Mouse (Mus musculus) liver, postnatal 0 days (tissue): ENCODE data around the gene Clcnkb. TPM values are rescaled to one million over a fixed set of nuclear protein-coding genes. Genes with fewer than 3 reads are reported as not detected.

ENCODE experiments used
- ATAC-seq: fragments of 200-750 bp; cut with Nextera tagmentation; 2 replicates; pipeline ENCODE4 v1.8.0; 2017; ENCODE audit warnings: mild to moderate bottlenecking, moderate library complexity
- DNase-seq: peaks from one replicate; pipeline ENCODE4 v3.0.0-alpha.2; 2016
- H3K27ac ChIP-seq: fragments of 300-500 bp; sonication (generic); 2 replicates; pipeline ENCODE4 v1.5.1; 2014; ENCODE audit warnings: antibody characterized with exemption, moderate library complexity, mild to moderate bottlenecking, low read depth
- H3K27me3 ChIP-seq: fragments of 300-500 bp; sonication (generic); 2 replicates; pipeline ENCODE4 v1.6.1; 2014; ENCODE audit warnings: low read length, control low read depth, mixed read lengths; ENCODE audit not compliant: insufficient read depth
- H3K36me3 ChIP-seq: fragments of 300-500 bp; sonication (generic); replicated peaks from 2 replicates; pipeline ENCODE4 v1.6.1; 2014; ENCODE audit warnings: mild to moderate bottlenecking, control low read depth, low read length, moderate library complexity, mixed read lengths; ENCODE audit not compliant: insufficient read depth
- H3K4me1 ChIP-seq: fragments of 300-500 bp; sonication (generic); 2 replicates; pipeline ENCODE4 v1.6.1; 2014; ENCODE audit warnings: antibody characterized with exemption, mild to moderate bottlenecking, control low read depth; ENCODE audit not compliant: insufficient read depth
- H3K4me2 ChIP-seq: fragments of 300-500 bp; sonication (generic); 2 replicates; pipeline ENCODE4 v1.6.1; 2014; ENCODE audit warnings: low read depth, mild to moderate bottlenecking, low read length, moderate library complexity, mixed read lengths
- H3K4me3 ChIP-seq: fragments of 300-500 bp; sonication (generic); 2 replicates; pipeline ENCODE4 v1.5.1; 2014; ENCODE audit warnings: low read depth, low read length
- H3K9ac ChIP-seq: fragments of 300-500 bp; sonication (generic); replicated peaks from 2 replicates; pipeline ENCODE4 v1.6.1; 2014; ENCODE audit warnings: mild to moderate bottlenecking, moderate library complexity
- H3K9me3 ChIP-seq: fragments of 300-500 bp; sonication (generic); 2 replicates; pipeline ENCODE4 v1.6.1; 2016; ENCODE audit warnings: mild to moderate bottlenecking, control low read depth, low read length, mixed read lengths
- CTCF ChIP-seq: sonication (generic); IDR thresholded peaks from 2 replicates; pipeline ENCODE4 v1.5.1; 2016; ENCODE audit warnings: antibody characterized with exemption, low read depth
- EP300 ChIP-seq: IDR thresholded peaks from 2 replicates; pipeline ENCODE4 v1.6.1; 2016; ENCODE audit warnings: antibody characterized with exemption, low read depth, mild to moderate bottlenecking
- WGBS: fragments of 180-500 bp; shearing (Covaris S2); extraction: QIAGEN DNeasy Blood & Tissue Kit; methylation state at CpG from one replicate; pipeline ENCODE4 v1.1.7; 2014; ENCODE audit not compliant: insufficient replicate concordance; 5-methylcytosine and 5-hydroxymethylcytosine counted together
- polyA plus RNA-seq: library from polyadenylated mRNA; unstranded; fragments of >200 nt; fragmentation: Nextera tagmentation; extraction: Ambion mirVana; gene quantifications from 2 replicates; pipeline ENCODE4 v1.2.1, GENCODE M21; 2015

Clcnkb gene
- polyA plus RNA-seq, 1 experiment from 2014 or later, result not detected

- no peaks in the 10 kb centered on the region for H3K4me1 ChIP-seq
- DNase-seq, result no peak
- H3K9me3 ChIP-seq, result no peaks in the 10 kb centered on the region
- H3K9ac ChIP-seq, result no peak overlapping the region
- no peak for ATAC-seq
- no peak overlapping the region for H3K27ac ChIP-seq
- 81% methylated on average over 3 of the region's 3 CpGs for WGBS
- no peak overlapping the region for H3K4me2 ChIP-seq
- TF ChIP-seq EP300 (no peak), CTCF (no peak)
- H3K36me3 ChIP-seq, result peaks cover 5% of the 10 kb centered on the region
- no peaks in the 10 kb centered on the region for H3K27me3 ChIP-seq
- no peak overlapping the region for H3K4me3 ChIP-seq
These were observed 43.1 kb upstream of the Clcnkb start for GRCm38 (mm10) chr4:141458888-141459287.

- 58% methylated on average over 7 of the region's 7 CpGs for WGBS
- TF ChIP-seq CTCF (no peak), EP300 (no peak)
- H3K36me3 ChIP-seq, result 0 out of 2 replicates have a peak, but pooled peaks cover under 1% of the 10 kb centered on the region
- no peaks in the 10 kb centered on the region for H3K4me1 ChIP-seq
- H3K4me3 ChIP-seq, result no peak overlapping the region
- H3K9ac ChIP-seq, result no peak overlapping the region
- DNase-seq (no peak), ATAC-seq (no peak)
- H3K27me3 ChIP-seq, result no peaks in the 10 kb centered on the region
- H3K27ac ChIP-seq, result no peak overlapping the region
- H3K4me2 ChIP-seq, result no peak overlapping the region
- H3K9me3 ChIP-seq, result no peaks in the 10 kb centered on the region
These were observed 42.4 kb upstream of the Clcnkb start for GRCm38 (mm10) chr4:141458236-141458635.

DNA sequence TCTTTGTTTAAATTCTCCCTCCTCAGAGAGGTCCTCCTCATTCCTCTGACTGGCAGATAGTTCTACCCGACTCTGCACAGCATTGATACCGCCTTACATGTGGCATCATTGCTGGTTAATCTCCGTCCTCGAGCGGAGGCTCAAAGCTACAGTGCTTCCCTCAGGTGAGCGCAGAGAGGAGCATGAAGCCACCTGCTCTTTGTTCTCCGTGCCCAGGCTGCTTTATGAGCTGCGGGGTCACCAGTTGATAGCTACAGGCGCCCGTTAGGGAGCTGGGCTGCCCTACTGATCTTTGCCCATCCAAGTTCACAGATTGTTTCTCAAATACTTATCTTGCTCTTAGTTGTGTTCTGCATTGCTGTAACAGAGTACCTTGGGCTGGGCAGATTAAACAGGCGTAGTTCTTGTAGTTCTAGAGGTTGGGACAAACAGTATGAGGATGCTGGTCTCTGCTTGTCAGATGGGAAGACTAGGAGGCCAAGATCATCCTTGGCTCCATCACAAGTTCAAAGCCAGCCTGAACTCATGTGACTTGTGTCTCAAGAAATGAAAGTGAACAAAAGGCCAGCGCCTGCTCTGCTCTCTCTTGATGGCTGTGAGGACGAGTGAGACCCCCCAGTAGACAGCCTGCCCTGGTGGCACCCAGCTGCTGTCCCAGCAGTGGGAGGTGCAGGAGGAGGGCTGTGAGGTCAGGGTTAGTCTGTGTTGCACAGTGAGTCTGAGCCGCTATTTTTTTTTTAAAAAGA is 40.6 kb upstream of the Clcnkb start:
- DNase-seq (no peak), ATAC-seq (no peak)
- H3K4me2 ChIP-seq, result no peak overlapping the region
- H3K36me3 ChIP-seq, result peaks cover 12% of the 10 kb centered on the region; the same call in 1 of the 2 replicates
- no peaks in the 10 kb centered on the region for H3K9me3 ChIP-seq
- no peak overlapping the region for H3K9ac ChIP-seq
- no peak overlapping the region for H3K27ac ChIP-seq
- no peak overlapping the region for H3K4me3 ChIP-seq
- no peak for TF ChIP-seq EP300
- no peak for TF ChIP-seq CTCF
- no peaks in the 10 kb centered on the region for H3K27me3 ChIP-seq
- 85% methylated on average over 14 of the region's 14 CpGs for WGBS
- H3K4me1 ChIP-seq, result no peaks in the 10 kb centered on the region

DNA sequence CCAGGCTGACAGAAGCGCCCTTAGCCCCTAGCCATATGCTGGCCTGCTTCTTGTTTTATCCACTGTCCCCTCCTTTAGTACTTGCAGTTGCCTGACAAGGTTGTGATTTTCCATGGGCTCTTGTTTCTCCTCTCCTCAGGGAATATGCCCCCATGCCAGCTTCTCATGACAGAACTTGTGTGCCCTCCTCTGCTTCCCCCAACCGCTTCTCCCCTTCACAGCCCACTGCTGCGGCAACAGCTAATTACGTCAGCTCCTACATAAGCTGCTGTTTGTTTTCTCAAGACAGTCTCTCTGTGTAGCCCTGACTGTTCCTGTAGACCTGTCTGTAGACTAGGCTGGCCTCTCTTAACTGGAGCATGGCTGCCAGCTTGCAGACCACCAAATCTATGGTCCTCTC is 39.7 kb upstream of the Clcnkb start:
- Histone ChIP-seq H3K36me3 (peaks cover 12% of the 10 kb centered on the region; the same call in 1 of the 2 replicates), H3K27ac (no peak overlapping the region), H3K4me1 (no peaks in the 10 kb centered on the region), H3K9me3 (no peaks in the 10 kb centered on the region), H3K27me3 (no peaks in the 10 kb centered on the region), H3K4me3 (no peak overlapping the region), H3K9ac (no peak overlapping the region), H3K4me2 (no peak overlapping the region)
- no peak for TF ChIP-seq EP300
- TF ChIP-seq CTCF, result no peak
- 81% methylated on average over 4 of the region's 4 CpGs for WGBS
- no peak for ATAC-seq
- DNase-seq, result no peak

- Histone ChIP-seq H3K27me3 (no peaks in the 10 kb centered on the region), H3K36me3 (peaks cover 12% of the 10 kb centered on the region; the same call in 1 of the 2 replicates), H3K9ac (no peak overlapping the region), H3K9me3 (no peaks in the 10 kb centered on the region), H3K4me2 (no peak overlapping the region), H3K4me3 (no peak overlapping the region), H3K27ac (0 out of 2 replicates have a peak overlapping the region, but pooled peaks have one; percentile 23), H3K4me1 (no peaks in the 10 kb centered on the region)
- ATAC-seq, result 0 out of 2 replicates have a peak, but pooled peaks have one; percentile 19
- TF ChIP-seq EP300 (no peak), CTCF (no peak)
- WGBS, result 53% methylated on average over 14 of the region's 14 CpGs
- no peak for DNase-seq
These were observed 39.0 kb upstream of the Clcnkb start for GRCm38 (mm10) chr4:141454581-141455350.

DNA sequence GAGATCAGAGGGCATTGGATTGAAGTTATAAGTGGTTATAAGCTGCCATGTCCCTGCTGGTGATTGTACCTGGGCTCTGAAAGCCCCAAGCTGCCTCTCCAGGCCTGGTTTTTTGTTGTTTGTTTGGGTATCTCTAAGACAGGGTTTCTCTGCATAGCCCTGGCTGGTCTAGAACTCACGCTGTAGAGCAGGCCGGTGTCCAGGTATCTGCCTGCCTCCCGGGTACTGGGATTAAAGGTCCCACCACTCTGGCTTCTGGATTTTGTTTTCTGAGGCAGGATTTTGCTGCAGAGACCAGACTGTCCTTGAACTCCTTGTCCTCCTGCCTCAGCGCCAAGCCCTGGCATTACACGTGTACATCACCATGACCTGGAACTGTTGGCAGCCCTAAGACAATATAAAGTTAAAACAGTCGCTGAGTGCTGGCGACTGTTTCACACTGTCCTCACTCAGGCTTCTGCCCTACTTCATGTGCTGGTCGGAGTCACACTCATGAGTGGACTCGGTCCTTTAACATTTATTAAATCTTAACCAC is 36.2 kb upstream of the Clcnkb start:
- TF ChIP-seq EP300 (no peak), CTCF (no peak)
- H3K4me3 ChIP-seq, result no peak overlapping the region
- H3K27ac ChIP-seq, result no peak overlapping the region
- H3K9me3 ChIP-seq, result no peaks in the 10 kb centered on the region
- H3K4me2 ChIP-seq, result no peak overlapping the region
- no peaks in the 10 kb centered on the region for H3K4me1 ChIP-seq
- DNase-seq (no peak), ATAC-seq (no peak)
- 88% methylated on average over 9 of the region's 9 CpGs for WGBS
- peaks cover 21% of the 10 kb centered on the region for H3K36me3 ChIP-seq
- no peak overlapping the region for H3K9ac ChIP-seq
- H3K27me3 ChIP-seq, result no peaks in the 10 kb centered on the region
